ENCODE assay signal across 8 mouse cellular contexts in genomic region chr9:62817099-62817571, GRCm38 (mm10). TPM values are rescaled to one million over a fixed set of nuclear protein-coding genes. Genes with fewer than 3 reads are reported as not detected.
DNase-seq lines count a peak whose midpoint lies in the region; ATAC-seq and TF ChIP-seq lines count a peak whose summit lies in the region.

No protein-coding gene starts in this region.

- no peak overlapping the region for H3K4me3 ChIP-seq in heart, embryonic 10.5 days
- no peak overlapping the region for H3K4me3 ChIP-seq in spleen, adult 2 months (ENCODE audit: extremely low read depth, insufficient read depth, insufficient read length)
- H3K4me3 ChIP-seq in heart, embryonic 13.5 days = 0 out of 2 replicates have a peak overlapping the region, but pooled peaks have one; percentile 11
- H3K4me3 ChIP-seq in stomach, embryonic 15.5 days (replicated peaks) = no peak overlapping the region
- H3K4me3 ChIP-seq in hindbrain, embryonic 14.5 days (replicated peaks; ENCODE audit: low read length) = no peak overlapping the region

- H3K27ac ChIP-seq in heart, embryonic 10.5 days = no peak overlapping the region
- peak overlapping the region; percentile 73 for H3K27ac ChIP-seq in spleen, adult 2 months (ENCODE audit: insufficient read depth, low read length)
- peak overlapping the region; percentile 75 for H3K27ac ChIP-seq in heart, embryonic 13.5 days (replicated peaks)
- H3K27ac ChIP-seq in stomach, embryonic 15.5 days = peak overlapping the region; percentile 63
- no peak overlapping the region; the same call in 1 of the 2 replicates for H3K27ac ChIP-seq in hindbrain, embryonic 14.5 days

- H3K4me1 ChIP-seq in heart, embryonic 10.5 days = peaks cover 43% of the 10 kb centered on the region
- peaks cover 17% of the 10 kb centered on the region; the same call in 1 of the 2 replicates for H3K4me1 ChIP-seq in spleen, adult 2 months (ENCODE audit: control insufficient read depth, insufficient read depth, insufficient read length)
- H3K4me1 ChIP-seq in heart, embryonic 13.5 days = peaks cover 34% of the 10 kb centered on the region
- peaks cover 7% of the 10 kb centered on the region for H3K4me1 ChIP-seq in stomach, embryonic 15.5 days
- 0 out of 2 replicates have a peak, but pooled peaks cover 8% of the 10 kb centered on the region for H3K4me1 ChIP-seq in hindbrain, embryonic 14.5 days (replicated peaks; ENCODE audit: control insufficient read depth, insufficient read depth, low read length)

- no peak for TF ChIP-seq POLR2A in spleen, adult 2 months (IDR thresholded peaks at IDR 0.05; ENCODE audit: low read depth, low read length)

- H3K27me3 ChIP-seq in heart, embryonic 10.5 days (ENCODE audit: insufficient read depth, poor library complexity, severe bottlenecking) = no peaks in the 10 kb centered on the region
- H3K27me3 ChIP-seq in spleen, adult 2 months (ENCODE audit: control insufficient read depth, insufficient read depth, low read length) = no peaks in the 10 kb centered on the region
- no peaks in the 10 kb centered on the region for H3K27me3 ChIP-seq in heart, embryonic 13.5 days (replicated peaks)
- no peaks in the 10 kb centered on the region for H3K27me3 ChIP-seq in stomach, embryonic 15.5 days (replicated peaks)
- no peaks in the 10 kb centered on the region for H3K27me3 ChIP-seq in hindbrain, embryonic 14.5 days (ENCODE audit: control insufficient read depth, insufficient read depth, low read length)

- peak overlapping the region; percentile 43 for H3K4me2 ChIP-seq in heart, embryonic 13.5 days
- no peak overlapping the region for H3K4me2 ChIP-seq in stomach, embryonic 15.5 days
- H3K4me2 ChIP-seq in hindbrain, embryonic 14.5 days (replicated peaks) = no peak overlapping the region

- H3K9me3 ChIP-seq in heart, embryonic 10.5 days = no peaks in the 10 kb centered on the region
- no peaks in the 10 kb centered on the region for H3K9me3 ChIP-seq in heart, embryonic 13.5 days
- H3K9me3 ChIP-seq in stomach, embryonic 15.5 days = no peaks in the 10 kb centered on the region
- no peaks in the 10 kb centered on the region for H3K9me3 ChIP-seq in hindbrain, embryonic 14.5 days (ENCODE audit: control insufficient read depth, low read length)

- WGBS in heart, embryonic 10.5 days = 56% methylated on average over 12 of the region's 12 CpGs
- 35% methylated on average over 12 of the region's 12 CpGs for whole genome bisulfite sequencing in spleen, adult 2 months
- 41% methylated on average over 12 of the region's 12 CpGs for WGBS in heart, embryonic 13.5 days
- WGBS in stomach, embryonic 15.5 days = 56% methylated on average over 12 of the region's 12 CpGs
- 48% methylated on average over 12 of the region's 12 CpGs for WGBS in hindbrain, embryonic 14.5 days

- DNase-seq in heart, adult 11 months = peak; percentile 93
- DNase-seq in heart, embryonic 10.5 days (ENCODE audit: low spot score) = no peak
- DNase-seq in spleen, adult 2 months (ENCODE audit: low read depth in 1 of 2, low spot score in 2 of 2) = peak; percentile 23 to 30
- DNase-seq in spleen, adult 12 weeks (ENCODE audit: low spot score) = no peak
- DNase-seq in spleen, postnatal 14 days (ENCODE audit: low spot score in 2 of 2) = no peak
- DNase-seq in hindbrain, embryonic 14.5 days (ENCODE audit: low spot score) = no peak

- TF ChIP-seq CTCF in spleen, adult 2 months (IDR thresholded peaks at IDR 0.05; ENCODE audit: extremely low read depth, insufficient read depth, insufficient read length, insufficient replicate concordance) = no peak

- ATAC-seq in heart, embryonic 13.5 days (ENCODE audit: extremely low read depth, insufficient number of reproducible peaks, low FRiP score, low TSS enrichment) = no peak
- no peak for ATAC-seq in stomach, embryonic 15.5 days (ENCODE audit: insufficient read depth, low FRiP score, low read depth)
- ATAC-seq in hindbrain, embryonic 14.5 days (ENCODE audit: low FRiP score) = no peak

- H3K36me3 ChIP-seq in heart, embryonic 10.5 days = no peaks in the 10 kb centered on the region
- H3K36me3 ChIP-seq in spleen, adult 2 months (ENCODE audit: control insufficient read depth, insufficient read depth, low read length) = no peaks in the 10 kb centered on the region
- no peaks in the 10 kb centered on the region for H3K36me3 ChIP-seq in heart, embryonic 13.5 days
- H3K36me3 ChIP-seq in stomach, embryonic 15.5 days = no peaks in the 10 kb centered on the region
- no peaks in the 10 kb centered on the region for H3K36me3 ChIP-seq in hindbrain, embryonic 14.5 days (replicated peaks; ENCODE audit: control insufficient read depth, insufficient read depth)

- H3K9ac ChIP-seq in heart, embryonic 13.5 days = peak overlapping the region; percentile 59
- H3K9ac ChIP-seq in stomach, embryonic 15.5 days = no peak overlapping the region
- H3K9ac ChIP-seq in hindbrain, embryonic 14.5 days = no peak overlapping the region; the same call in 1 of the 2 replicates

RNA-seq across cellular contexts. Expression of gene Fem1b, which starts 5.4 kb away (rescaled TPM):
- 21.1 and 21.2 TPM in 2 replicates for polyA plus RNA-seq in heart, embryonic 10.5 days (2016; fragmentation: Nextera tagmentation; extraction: Ambion mirVana)
- 5.3 and 7.1 TPM in 2 replicates for polyA plus RNA-seq in spleen, adult 2 months (2012; rRNA removed)
- polyA plus RNA-seq in heart, embryonic 13.5 days (2015; fragmentation: Nextera tagmentation; extraction: Ambion mirVana) = 12.2 and 12.7 TPM in 2 replicates
- 17.1 and 18.7 TPM in 2 replicates for polyA plus RNA-seq in stomach, embryonic 15.5 days (2015; fragmentation: Nextera tagmentation; extraction: Ambion mirVana)
- polyA plus RNA-seq in hindbrain, embryonic 14.5 days (2014; fragmentation: Nextera tagmentation; extraction: Ambion mirVana) = 86.6 and 101 TPM in 2 replicates

RNA-seq across cellular contexts. Expression of gene Cln6, which starts 21.4 kb away (rescaled TPM):
- polyA plus RNA-seq in heart, embryonic 10.5 days (2016; fragmentation: Nextera tagmentation; extraction: Ambion mirVana) = 17.7 and 21.4 TPM in 2 replicates
- polyA plus RNA-seq in spleen, adult 2 months (2012; rRNA removed) = 27.7 and 31.6 TPM in 2 replicates
- 18.8 and 19.5 TPM in 2 replicates for polyA plus RNA-seq in heart, embryonic 13.5 days (2015; fragmentation: Nextera tagmentation; extraction: Ambion mirVana)
- polyA plus RNA-seq in stomach, embryonic 15.5 days (2015; fragmentation: Nextera tagmentation; extraction: Ambion mirVana) = 22.3 and 24.3 TPM in 2 replicates
- polyA plus RNA-seq in hindbrain, embryonic 14.5 days (2014; fragmentation: Nextera tagmentation; extraction: Ambion mirVana) = 5.4 and 7.1 TPM in 2 replicates

RNA-seq across cellular contexts. Expression of gene Calml4, which starts 40.7 kb away (rescaled TPM):
- 0.31 and 0.94 TPM in 2 replicates for polyA plus RNA-seq in heart, embryonic 10.5 days (2016; fragmentation: Nextera tagmentation; extraction: Ambion mirVana)
- polyA plus RNA-seq in spleen, adult 2 months (2012; rRNA removed) = 0.62 and 1.6 TPM in 2 replicates
- polyA plus RNA-seq in heart, embryonic 13.5 days (2015; fragmentation: Nextera tagmentation; extraction: Ambion mirVana) = 1.7 and 2.4 TPM in 2 replicates
- 55.5 and 58.4 TPM in 2 replicates for polyA plus RNA-seq in stomach, embryonic 15.5 days (2015; fragmentation: Nextera tagmentation; extraction: Ambion mirVana)
- 16.7 and 32.8 TPM in 2 replicates for polyA plus RNA-seq in hindbrain, embryonic 14.5 days (2014; fragmentation: Nextera tagmentation; extraction: Ambion mirVana)

Comparison
In these comparisons a context has a peak if more than half of its experiments do, and no peak if none do; other contexts are left out.
1. DNase-seq: peak in heart, adult 11 months (single experiment) and spleen, adult 2 months (2 of 2); none in heart, embryonic 10.5 days (single experiment), spleen, adult 12 weeks (single experiment), spleen, postnatal 14 days (0 of 2) and hindbrain, embryonic 14.5 days (single experiment).
2. H3K27ac ChIP-seq: peak in spleen, adult 2 months (single experiment), heart, embryonic 13.5 days (single experiment) and stomach, embryonic 15.5 days (single experiment); none in heart, embryonic 10.5 days (single experiment) and hindbrain, embryonic 14.5 days (single experiment).